Mouse (Mus musculus) large intestine, adult 2 months (tissue): ENCODE data around the gene Ryk. TPM values are rescaled to one million over a fixed set of nuclear protein-coding genes. Genes with fewer than 3 reads are reported as not detected.

Source experiments
- DNase-seq: peaks from one replicate; pipeline ENCODE4 v3.0.0-alpha.2; 2012; ENCODE audit warnings: low read depth, low spot score
- WGBS: fragments of 180-500 bp; shearing (Covaris S2); methylation state at CpG from one replicate; pipeline ENCODE4 v1.1.7; 2018; 5-methylcytosine and 5-hydroxymethylcytosine counted together
- polyA plus RNA-seq: library from polyadenylated mRNA; depleted of rRNA; stranded (reverse); fragments of >200 nt; gene quantifications from 2 replicates; pipeline ENCODE4 v1.2.3, GENCODE M21; 2012; rRNA removed

Ryk gene
- polyA plus RNA-seq, 1 experiment = 46.8 TPM

GRCm38 (mm10) chr9:102926137-102926536, 91.4 kb downstream of the Ryk start:
- 38% methylated on average over 3 of the region's 3 CpGs for WGBS
- no peak for DNase-seq

GRCm38 (mm10) chr9:102929776-102930175, 95.1 kb downstream of the Ryk start:
- 92% methylated on average over 6 of the region's 6 CpGs for WGBS
- no peak for DNase-seq

- no peak for DNase-seq
- WGBS = 18% methylated on average over 20 of the region's 20 CpGs
Observed at GRCm38 (mm10) chr9:102933925-102934721, 99.4 kb downstream of the Ryk start.

GRCm38 (mm10) chr9:102942221-102942620, 107.5 kb downstream of the Ryk start:
- 72% methylated on average over 4 of the region's 4 CpGs for WGBS
- DNase-seq = no peak

GRCm38 (mm10) chr9:102944891-102945290, 110.2 kb downstream of the Ryk start:
- DNase-seq = no peak
- 81% methylated on average over 9 of the region's 9 CpGs for WGBS

- WGBS = 82% methylated on average over 12 of the region's 12 CpGs
- no peak for DNase-seq
Observed at GRCm38 (mm10) chr9:102946469-102947015, 111.8 kb downstream of the Ryk start.

- WGBS = 87% methylated on average over 5 of the region's 5 CpGs
- DNase-seq = no peak
Observed at GRCm38 (mm10) chr9:102948706-102949105, 114.0 kb downstream of the Ryk start.

GRCm38 (mm10) chr9:102951091-102951994, 116.6 kb downstream of the Ryk start:
- WGBS = 82% methylated on average over 9 of the region's 9 CpGs
- no peak for DNase-seq

GRCm38 (mm10) chr9:102955866-102956265, 121.1 kb downstream of the Ryk start:
- WGBS = 88% methylated on average over 3 of the region's 3 CpGs
- no peak for DNase-seq

Other genes starting within 250 kb of the Ryk start
- 76.6 and 80.1 TPM in 2 replicates for gene Anapc13, start 208.6 kb upstream of the Ryk start, polyA plus RNA-seq
- gene Cep63, start 208.4 kb upstream of the Ryk start, polyA plus RNA-seq = 1.8 and 2.7 TPM in 2 replicates
- gene Amotl2, start 118.2 kb upstream of the Ryk start, polyA plus RNA-seq = 6.9 and 9.4 TPM in 2 replicates
- 22.1 and 47.9 TPM in 2 replicates for gene Slco2a1, start 153.8 kb downstream of the Ryk start, polyA plus RNA-seq